Mouse (Mus musculus): ENCODE measurements around the gene Fmod.
A peak's percentile ranks its signal among the peaks of the same experiment; 100 is the strongest.

Fmod gene

GRCm38 (mm10) chr1:134078061-134078795 lies 41.2 kb downstream of the Fmod start:
- DNase-seq = peak; percentile 92

- DNase-seq = peak; percentile 99
These were observed 41.9 kb downstream of the Fmod start, which contains the start of gene Btg2 for GRCm38 (mm10) chr1:134078802-134079476. Gene Btg2, minus strand, starts transcription at chr1:134079120.

- no peak for DNase-seq
These were observed 42.6 kb downstream of the Fmod start for GRCm38 (mm10) chr1:134079477-134080163.

- DNase-seq = no peak
These were observed 43.4 kb downstream of the Fmod start for GRCm38 (mm10) chr1:134080406-134080805.

GRCm38 (mm10) chr1:134080881-134081450 lies 43.9 kb downstream of the Fmod start:
- DNase-seq = no peak

GRCm38 (mm10) chr1:134082987-134083516 lies 46.0 kb downstream of the Fmod start:
- peak; percentile 84 for DNase-seq

GRCm38 (mm10) chr1:134083676-134084075 lies 46.6 kb downstream of the Fmod start:
- no peak for DNase-seq

- no peak for DNase-seq
These were observed 47.1 kb downstream of the Fmod start for GRCm38 (mm10) chr1:134084128-134084527.

GRCm38 (mm10) chr1:134086017-134086416 lies 49.0 kb downstream of the Fmod start:
- DNase-seq = no peak

- peak; percentile 86 for DNase-seq
These were observed 49.9 kb downstream of the Fmod start for GRCm38 (mm10) chr1:134086811-134087398.

- DNase-seq = no peak
These were observed 52.0 kb downstream of the Fmod start for GRCm38 (mm10) chr1:134089074-134089473.

GRCm38 (mm10) chr1:134091851-134092250 lies 54.8 kb downstream of the Fmod start:
- DNase-seq = no peak

GRCm38 (mm10) chr1:134092368-134092767 lies 55.3 kb downstream of the Fmod start:
- no peak for DNase-seq

GRCm38 (mm10) chr1:134092852-134093770 lies 56.1 kb downstream of the Fmod start:
- DNase-seq = peak; percentile 97

GRCm38 (mm10) chr1:134093771-134094526 lies 56.9 kb downstream of the Fmod start:
- DNase-seq = peak; percentile 39

GRCm38 (mm10) chr1:134095033-134095612 lies 58.1 kb downstream of the Fmod start:
- DNase-seq = no peak

- no peak for DNase-seq
These were observed 58.7 kb downstream of the Fmod start for GRCm38 (mm10) chr1:134095721-134096120.

GRCm38 (mm10) chr1:134096264-134096934 lies 59.3 kb downstream of the Fmod start:
- peak; percentile 64 for DNase-seq

GRCm38 (mm10) chr1:134097080-134097855 lies 60.2 kb downstream of the Fmod start:
- no peak for DNase-seq
